Comparison of ENCODE assay signal across 9 mouse cellular contexts in genomic region chr7:109493319-109494316, GRCm38 (mm10). TPM values are rescaled to one million over a fixed set of nuclear protein-coding genes. Genes with fewer than 3 reads are reported as not detected.
DNase-seq lines count a peak whose midpoint lies in the region; ATAC-seq and TF ChIP-seq lines count a peak whose summit lies in the region.
"Had no signal": no experiment of that assay in that cellular context is flagged by ENCODE, and none has a peak within 500 bp of the region (broad histone marks: within the 10 kb centered on the region; RNA-seq: fewer than 3 reads in every experiment).

No protein-coding gene starts in this region.

- H3K27ac ChIP-seq in forebrain, embryonic 13.5 days, result no peak overlapping the region
- no peak overlapping the region for H3K27ac ChIP-seq in intestine, postnatal 0 days (ENCODE audit: low read depth, low read length)
- peak overlapping the region; percentile 70 for H3K27ac ChIP-seq in midbrain, embryonic 15.5 days
- H3K27ac ChIP-seq: liver, embryonic 14.5 days had no signal

- 5% methylated on average over 21 of the region's 21 CpGs for WGBS in forebrain, embryonic 13.5 days
- WGBS in intestine, postnatal 0 days, result 19% methylated on average over 21 of the region's 21 CpGs
- WGBS in midbrain, embryonic 15.5 days, result 4% methylated on average over 21 of the region's 21 CpGs

- no peaks in the 10 kb centered on the region for H3K36me3 ChIP-seq in forebrain, embryonic 13.5 days (ENCODE audit: poor library complexity, severe bottlenecking)
- H3K36me3 ChIP-seq in intestine, postnatal 0 days (ENCODE audit: control insufficient read depth, insufficient read depth), result no peaks in the 10 kb centered on the region
- H3K36me3 ChIP-seq in midbrain, embryonic 15.5 days (replicated peaks), result no peaks in the 10 kb centered on the region

- peak overlapping the region; percentile 56 for H3K9ac ChIP-seq in forebrain, embryonic 13.5 days
- H3K9ac ChIP-seq in intestine, postnatal 0 days (ENCODE audit: low read depth, low read length), result no peak overlapping the region
- peak overlapping the region; percentile 40 for H3K9ac ChIP-seq in midbrain, embryonic 15.5 days
- H3K9ac ChIP-seq: liver, embryonic 14.5 days had no signal

- peak; percentile 82 for ATAC-seq in forebrain, embryonic 13.5 days
- no peak for ATAC-seq in intestine, postnatal 0 days
- peak; percentile 92 for ATAC-seq in midbrain, embryonic 15.5 days (replicated peaks)

- peaks cover 11% of the 10 kb centered on the region for H3K27me3 ChIP-seq in forebrain, embryonic 13.5 days
- H3K27me3 ChIP-seq in intestine, postnatal 0 days (replicated peaks; ENCODE audit: control insufficient read depth, insufficient read depth, low read length), result no peaks in the 10 kb centered on the region; the same call in 1 of the 2 replicates
- H3K27me3 ChIP-seq in midbrain, embryonic 15.5 days (replicated peaks), result no peaks in the 10 kb centered on the region

- H3K4me3 ChIP-seq in forebrain, embryonic 13.5 days, result peak overlapping the region; percentile 30
- H3K4me3 ChIP-seq in intestine, postnatal 0 days (ENCODE audit: low read depth, low read length), result no peak overlapping the region
- H3K4me3 ChIP-seq in midbrain, embryonic 15.5 days, result peak overlapping the region; percentile 42

- no peaks in the 10 kb centered on the region for H3K9me3 ChIP-seq in forebrain, embryonic 13.5 days (replicated peaks)
- no peaks in the 10 kb centered on the region for H3K9me3 ChIP-seq in intestine, postnatal 0 days (ENCODE audit: control insufficient read depth)
- H3K9me3 ChIP-seq in midbrain, embryonic 15.5 days, result no peaks in the 10 kb centered on the region

- H3K4me2 ChIP-seq in forebrain, embryonic 13.5 days, result peak overlapping the region; percentile 56
- 0 out of 2 replicates have a peak overlapping the region, but pooled peaks have one; percentile 6 for H3K4me2 ChIP-seq in intestine, postnatal 0 days (replicated peaks; ENCODE audit: low read depth)
- H3K4me2 ChIP-seq in midbrain, embryonic 15.5 days, result peak overlapping the region; percentile 67

- no peak for TF ChIP-seq CTCF in brain, embryonic 14.5 days (IDR thresholded peaks at IDR 0.05; ENCODE audit: borderline replicate concordance, extremely low read depth, insufficient read depth, insufficient read length)
- no peak for TF ChIP-seq CTCF in intestine, postnatal 0 days (IDR thresholded peaks at IDR 0.05; ENCODE audit: low read depth)

- peak; percentile 68 for DNase-seq in adrenal gland, postnatal 14 days
- DNase-seq in adrenal gland, postnatal 4 days (ENCODE audit: low spot score in 2 of 2), result no peak
- peak; percentile 67 for DNase-seq in brain, embryonic 14.5 days (ENCODE audit: low read depth)
- no peak for DNase-seq in thymus, postnatal 14 days
- no peak for DNase-seq in kidney, adult 18-20 months

- H3K4me1 ChIP-seq in forebrain, embryonic 13.5 days, result peaks cover 15% of the 10 kb centered on the region
- no peaks in the 10 kb centered on the region for H3K4me1 ChIP-seq in intestine, postnatal 0 days (replicated peaks; ENCODE audit: control insufficient read depth, insufficient read depth, low read length)
- H3K4me1 ChIP-seq in midbrain, embryonic 15.5 days, result peaks cover 19% of the 10 kb centered on the region

- no peak for TF ChIP-seq POLR2A in brain, embryonic 14.5 days (IDR thresholded peaks at IDR 0.05; ENCODE audit: borderline replicate concordance, extremely low read depth, insufficient read depth, insufficient read length, poor library complexity, severe bottlenecking)

RNA-seq across cellular contexts. Expression of gene Trim66, which starts 14.3 kb away (rescaled TPM):
- 0.70 and 0.90 TPM in 2 replicates for total RNA-seq in adrenal gland, postnatal 14 days (2021)
- total RNA-seq in adrenal gland, postnatal 4 days (2021), result under 1 TPM; 0.25 to 0.40 TPM
- polyA plus RNA-seq in brain, embryonic 14.5 days (2012; rRNA removed), result 1.2 and 1.5 TPM in 2 replicates
- polyA plus RNA-seq in forebrain, embryonic 13.5 days (2015; fragmentation: Nextera tagmentation; extraction: Ambion mirVana), result 0.34 and 0.46 TPM in 2 replicates
- 0.01 and 0.05 TPM in 2 replicates for polyA plus RNA-seq in intestine, postnatal 0 days (2015; fragmentation: Nextera tagmentation; extraction: Ambion mirVana)
- polyA plus RNA-seq in midbrain, embryonic 15.5 days (2015; fragmentation: Nextera tagmentation; extraction: Ambion mirVana), result 0.92 and 1.1 TPM in 2 replicates

RNA-seq across cellular contexts. Expression of gene Rpl27a, which starts 25.3 kb away (rescaled TPM):
- total RNA-seq in adrenal gland, postnatal 14 days (2021), result 244 and 276 TPM in 2 replicates
- total RNA-seq in adrenal gland, postnatal 4 days (2021), result 100 to 1,000 TPM; 264 to 272 TPM
- polyA plus RNA-seq in brain, embryonic 14.5 days (2012; rRNA removed), result 440 and 482 TPM in 2 replicates
- polyA plus RNA-seq in forebrain, embryonic 13.5 days (2015; fragmentation: Nextera tagmentation; extraction: Ambion mirVana), result 106 TPM in 2 replicates
- polyA plus RNA-seq in intestine, postnatal 0 days (2015; fragmentation: Nextera tagmentation; extraction: Ambion mirVana), result 81.0 and 95.7 TPM in 2 replicates
- 64.4 and 67.9 TPM in 2 replicates for polyA plus RNA-seq in midbrain, embryonic 15.5 days (2015; fragmentation: Nextera tagmentation; extraction: Ambion mirVana)

RNA-seq across cellular contexts. Expression of gene Stk33, which starts 54.7 kb away (rescaled TPM):
- 0.15 and 0.41 TPM in 2 replicates for total RNA-seq in adrenal gland, postnatal 14 days (2021)
- total RNA-seq in adrenal gland, postnatal 4 days (2021), result 1 to 10 TPM; 1.1 to 1.5 TPM
- polyA plus RNA-seq in brain, embryonic 14.5 days (2012; rRNA removed), result 6.3 and 6.8 TPM in 2 replicates
- 8.8 and 9.0 TPM in 2 replicates for polyA plus RNA-seq in forebrain, embryonic 13.5 days (2015; fragmentation: Nextera tagmentation; extraction: Ambion mirVana)
- 0.21 and 0.46 TPM in 2 replicates for polyA plus RNA-seq in intestine, postnatal 0 days (2015; fragmentation: Nextera tagmentation; extraction: Ambion mirVana)
- 7.8 and 8.4 TPM in 2 replicates for polyA plus RNA-seq in midbrain, embryonic 15.5 days (2015; fragmentation: Nextera tagmentation; extraction: Ambion mirVana)
- polyA plus RNA-seq: liver, embryonic 14.5 days had no signal

Comparison
In these comparisons a context has a peak if more than half of its experiments do, and no peak if none do; other contexts are left out.
1. DNase-seq: peak in adrenal gland, postnatal 14 days (single experiment) and brain, embryonic 14.5 days (single experiment); none in adrenal gland, postnatal 4 days (0 of 2), thymus, postnatal 14 days (single experiment) and kidney, adult 18-20 months (single experiment).
2. H3K4me2 ChIP-seq: peak in every context shown above with its lines; median percentile 67 in midbrain, embryonic 15.5 days; 56 in forebrain, embryonic 13.5 days; 6 in intestine, postnatal 0 days.